Mouse (Mus musculus) frontal cortex, postnatal 10 days (tissue): ENCODE results near the gene Rad54l2.

ENCODE experiments used
- DNase-seq, 2 experiments: peaks; one replicate each; pipeline ENCODE4 v3.0.0; 2022; ENCODE audit warnings: low spot score in 2 of 2, mixed read lengths in 1 of 2

The Rad54l2 gene

GRCm38 (mm10) chr9:106752135-106752534 is 36.9 kb downstream of the Rad54l2 start:
- DNase-seq = no peak

- no peak for DNase-seq
Observed at GRCm38 (mm10) chr9:106739962-106740361, 49.0 kb downstream of the Rad54l2 start.

GRCm38 (mm10) chr9:106739056-106739455 is 49.9 kb downstream of the Rad54l2 start:
- no peak for DNase-seq

GRCm38 (mm10) chr9:106738199-106738985 is 50.6 kb downstream of the Rad54l2 start:
- DNase-seq = no peak

GRCm38 (mm10) chr9:106733690-106734089 is 55.3 kb downstream of the Rad54l2 start:
- no peak for DNase-seq

GRCm38 (mm10) chr9:106729416-106729815 is 59.6 kb downstream of the Rad54l2 start:
- DNase-seq = no peak

GRCm38 (mm10) chr9:106726891-106727290 is 62.1 kb downstream of the Rad54l2 start:
- DNase-seq = no peak

GRCm38 (mm10) chr9:106725435-106725834 is 63.6 kb downstream of the Rad54l2 start:
- DNase-seq = no peak

- DNase-seq = no peak
Observed at GRCm38 (mm10) chr9:106724864-106725263, 64.1 kb downstream of the Rad54l2 start.

- DNase-seq = no peak
Observed at GRCm38 (mm10) chr9:106716729-106717128, 72.3 kb downstream of the Rad54l2 start.

- no peak for DNase-seq
Observed at GRCm38 (mm10) chr9:106716232-106716631, 72.8 kb downstream of the Rad54l2 start.

- no peak for DNase-seq
Observed at GRCm38 (mm10) chr9:106712470-106712869, 76.5 kb downstream of the Rad54l2 start.

GRCm38 (mm10) chr9:106692973-106693481 is 96.0 kb downstream of the Rad54l2 start:
- no peak for DNase-seq

GRCm38 (mm10) chr9:106688834-106689233 is 100.2 kb downstream of the Rad54l2 start:
- DNase-seq = no peak

- DNase-seq = peak in 1 of 2 experiments; percentile 64
Observed at GRCm38 (mm10) chr9:106686983-106687650, 101.9 kb downstream of the Rad54l2 start.

GRCm38 (mm10) chr9:106685249-106686101 is 103.5 kb downstream of the Rad54l2 start, which contains the start of gene Tex264:
Gene Tex264, minus strand, starts transcription at chr9:106685927.
- DNase-seq = peak; percentile 70 to 83

GRCm38 (mm10) chr9:106684918-106685248 is 104.1 kb downstream of the Rad54l2 start:
- DNase-seq = no peak

GRCm38 (mm10) chr9:106684093-106684872 is 104.7 kb downstream of the Rad54l2 start:
- no peak for DNase-seq

GRCm38 (mm10) chr9:106681026-106681425 is 108.0 kb downstream of the Rad54l2 start:
- DNase-seq = no peak

- no peak for DNase-seq
Observed at GRCm38 (mm10) chr9:106678242-106678641, 110.8 kb downstream of the Rad54l2 start.

- no peak for DNase-seq
Observed at GRCm38 (mm10) chr9:106677702-106678101, 111.3 kb downstream of the Rad54l2 start.
